ENCODE assay signal across 8 mouse cellular contexts in the genomic region with DNA sequence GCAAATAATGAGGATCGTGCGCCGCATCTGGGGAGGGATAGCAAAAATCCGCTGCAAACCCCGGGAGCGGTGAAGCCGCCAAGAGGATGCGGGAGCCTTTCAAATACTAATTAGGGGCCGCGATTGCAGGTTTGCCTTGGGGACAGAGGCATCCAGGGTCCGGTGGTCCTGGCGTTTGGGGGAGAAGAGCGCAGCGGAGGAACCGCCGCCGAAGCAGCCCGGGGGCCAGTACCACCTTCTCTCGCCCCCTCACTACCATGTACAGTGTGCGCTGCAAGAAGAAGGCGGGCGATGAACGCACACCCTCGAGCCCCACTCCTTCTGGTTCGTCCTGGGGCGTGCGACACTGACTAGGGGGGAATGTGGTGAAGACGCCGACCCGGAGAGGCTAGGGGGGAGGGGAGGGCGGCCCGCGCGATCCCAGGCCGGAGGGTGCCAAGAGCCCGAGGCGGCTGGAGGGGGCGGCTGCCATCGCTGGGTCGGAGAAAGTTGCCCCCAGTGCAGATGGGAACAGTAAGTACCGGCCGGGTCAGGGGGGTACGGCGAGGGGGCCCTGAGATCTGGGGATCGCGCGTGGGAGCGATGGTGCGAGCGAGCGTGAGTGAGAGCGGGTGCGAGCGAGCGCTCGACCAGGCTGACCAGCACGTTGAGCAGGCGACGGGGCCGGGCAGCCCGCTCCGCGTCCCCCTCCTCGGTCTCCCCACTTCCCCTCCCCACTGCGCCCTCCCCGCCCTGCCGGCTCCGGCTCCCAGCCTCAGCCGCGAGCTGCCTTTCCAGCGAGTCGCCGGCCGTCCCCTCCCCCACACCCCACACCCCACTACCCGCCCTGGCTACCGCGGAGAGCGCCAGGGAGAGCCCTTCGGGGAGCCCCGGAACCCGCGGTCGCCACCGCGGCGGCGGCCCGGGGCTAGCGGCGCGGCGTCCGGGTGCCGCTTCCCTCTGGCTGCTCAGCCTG. TPM values are rescaled to one million over a fixed set of nuclear protein-coding genes. Genes with fewer than 3 reads are reported as not detected.
DNase-seq lines count a peak whose midpoint lies in the region; ATAC-seq and TF ChIP-seq lines count a peak whose summit lies in the region.

No protein-coding gene starts in this region.

- peak overlapping the region; percentile 96 for H3K4me2 ChIP-seq in embryonic facial prominence, embryonic 13.5 days
- peak overlapping the region; percentile 53 for H3K4me2 ChIP-seq in hindbrain, embryonic 11.5 days (replicated peaks; ENCODE audit: low read depth, low read length)
- H3K4me2 ChIP-seq in midbrain, postnatal 0 days (ENCODE audit: low read depth, low read length, poor library complexity, severe bottlenecking), result peak overlapping the region; percentile 68

- under 1% methylated on average over 91 of the region's 94 CpGs for WGBS in embryonic facial prominence, embryonic 13.5 days
- under 1% methylated on average over 81 of the region's 94 CpGs for WGBS in hindbrain, embryonic 11.5 days
- WGBS in midbrain, postnatal 0 days, result under 1% methylated on average over 76 of the region's 94 CpGs

- TF ChIP-seq CTCF in midbrain, postnatal 0 days (IDR thresholded peaks at IDR 0.05), result no peak

- peak overlapping the region; percentile 66 for H3K4me3 ChIP-seq in embryonic facial prominence, embryonic 13.5 days
- peak overlapping the region; percentile 68 for H3K4me3 ChIP-seq in hindbrain, embryonic 11.5 days (ENCODE audit: low read depth, low read length)
- peak overlapping the region; percentile 92 for H3K4me3 ChIP-seq in midbrain, postnatal 0 days (ENCODE audit: low read depth, low read length)

- no peaks in the 10 kb centered on the region for H3K36me3 ChIP-seq in embryonic facial prominence, embryonic 13.5 days
- H3K36me3 ChIP-seq in hindbrain, embryonic 11.5 days (ENCODE audit: control insufficient read depth, insufficient read depth, low read length), result no peaks in the 10 kb centered on the region
- H3K36me3 ChIP-seq in midbrain, postnatal 0 days (ENCODE audit: insufficient read depth, low read length), result peaks cover 4% of the 10 kb centered on the region; the same call in 1 of the 2 replicates

- H3K9me3 ChIP-seq in embryonic facial prominence, embryonic 13.5 days, result no peaks in the 10 kb centered on the region
- H3K9me3 ChIP-seq in hindbrain, embryonic 11.5 days (ENCODE audit: control insufficient read depth, low read length), result no peaks in the 10 kb centered on the region
- H3K9me3 ChIP-seq in midbrain, postnatal 0 days (ENCODE audit: low read length), result no peaks in the 10 kb centered on the region

- H3K27ac ChIP-seq in embryonic facial prominence, embryonic 13.5 days, result peak overlapping the region; percentile 75
- peak overlapping the region; percentile 96 for H3K27ac ChIP-seq in hindbrain, embryonic 11.5 days (ENCODE audit: low read depth, low read length)
- peak overlapping the region; percentile 97 for H3K27ac ChIP-seq in midbrain, postnatal 0 days (ENCODE audit: low read depth, low read length)

- peak overlapping the region; percentile 79 for H3K9ac ChIP-seq in embryonic facial prominence, embryonic 13.5 days
- peak overlapping the region; percentile 95 for H3K9ac ChIP-seq in hindbrain, embryonic 11.5 days (ENCODE audit: low read depth, low read length)
- H3K9ac ChIP-seq in midbrain, postnatal 0 days (replicated peaks; ENCODE audit: low read length, poor library complexity, severe bottlenecking), result peak overlapping the region; percentile 94

- peak; percentile 31 for DNase-seq in gastrocnemius, postnatal 10 days
- no peak for DNase-seq in gastrocnemius, postnatal 36 days
- peak; percentile 34 for DNase-seq in adrenal gland, postnatal 25 days
- peak; percentile 78 for DNase-seq in hindbrain, embryonic 11.5 days (ENCODE audit: low spot score)
- DNase-seq in left cerebral cortex, postnatal 14 days (ENCODE audit: low spot score in 2 of 2), result peak; percentile 45 to 65
- peak; percentile 76 for DNase-seq in midbrain, postnatal 0 days (ENCODE audit: low spot score)

- H3K27me3 ChIP-seq in embryonic facial prominence, embryonic 13.5 days, result peaks cover 42% of the 10 kb centered on the region
- H3K27me3 ChIP-seq in hindbrain, embryonic 11.5 days (ENCODE audit: control insufficient read depth, insufficient read depth, low read length), result 0 out of 2 replicates have a peak, but pooled peaks cover 3% of the 10 kb centered on the region
- no peaks in the 10 kb centered on the region for H3K27me3 ChIP-seq in midbrain, postnatal 0 days (ENCODE audit: insufficient read depth, low read length)

- ATAC-seq in embryonic facial prominence, embryonic 13.5 days (ENCODE audit: insufficient number of reproducible peaks, insufficient read depth, low FRiP score, low TSS enrichment, low read depth), result peak; percentile 70
- peak; percentile 86 for ATAC-seq in hindbrain, embryonic 11.5 days (ENCODE audit: low FRiP score)
- peak; percentile 84 for ATAC-seq in midbrain, postnatal 0 days (ENCODE audit: low FRiP score)
- ATAC-seq in activated CD4-positive, CD25-positive, alpha-beta regulatory T cell, adult 4 months, result no peak

- intact Hi-C loops in gastrocnemius, postnatal 36 days (cut with DNase I), result no loop called here
- intact Hi-C loops in left cerebral cortex, postnatal 14 days (cut with DNase I), result loop anchor here (5.0 to 10.0 kb wide), 2 partner anchors 357 to 851 kb away; no protein-coding TSS in a partner anchor

- H3K4me1 ChIP-seq in embryonic facial prominence, embryonic 13.5 days, result peaks cover 12% of the 10 kb centered on the region
- 0 out of 2 replicates have a peak, but pooled peaks cover 2% of the 10 kb centered on the region for H3K4me1 ChIP-seq in hindbrain, embryonic 11.5 days (replicated peaks; ENCODE audit: control insufficient read depth, insufficient read depth, low read length)
- H3K4me1 ChIP-seq in midbrain, postnatal 0 days (ENCODE audit: insufficient read depth, low read length), result no peaks in the 10 kb centered on the region

RNA-seq across cellular contexts. Expression of gene Slitrk5, which starts 0.6 kb away (rescaled TPM):
- total RNA-seq in gastrocnemius, postnatal 10 days (2021), result 1 to 10 TPM in 1 of 2 experiments, under 1 TPM in 1; 0.23 to 1.0 TPM
- total RNA-seq in gastrocnemius, postnatal 36 days (2021), result under 1 TPM; 0.08 to 0.10 TPM
- 0.36 TPM in 1 of 2 replicates, not detected in the other for total RNA-seq in adrenal gland, postnatal 25 days (2021)
- polyA plus RNA-seq in embryonic facial prominence, embryonic 13.5 days (2015; fragmentation: Nextera tagmentation; extraction: Ambion mirVana), result 4.6 and 5.7 TPM in 2 replicates
- 13.8 and 18.2 TPM in 2 replicates for polyA plus RNA-seq in hindbrain, embryonic 11.5 days (2014; fragmentation: Nextera tagmentation; extraction: Ambion mirVana)
- total RNA-seq in left cerebral cortex, postnatal 14 days (2021), result 10 to 100 TPM; 78.0 to 81.9 TPM
- total RNA-seq in midbrain, postnatal 0 days (2014; rRNA removed), result 55.0 and 55.5 TPM in 2 replicates
- polyA plus RNA-seq in midbrain, postnatal 0 days (2015; fragmentation: Nextera tagmentation; extraction: Ambion mirVana), result 30.4 and 31.0 TPM in 2 replicates
- under 1 TPM in 1 of 2 experiments, not detected in 1; 0.07 TPM for polyA plus RNA-seq in activated CD4-positive, CD25-positive, alpha-beta regulatory T cell, adult 4 months (2017; shearing (Covaris generic))

Comparison
In these comparisons a context has a peak if more than half of its experiments do, and no peak if none do; other contexts are left out.
1. DNase-seq: peak in gastrocnemius, postnatal 10 days (single experiment), adrenal gland, postnatal 25 days (single experiment), hindbrain, embryonic 11.5 days (single experiment), left cerebral cortex, postnatal 14 days (2 of 2) and midbrain, postnatal 0 days (single experiment); none in gastrocnemius, postnatal 36 days (0 of 2).
2. RNA of gene Slitrk5, which starts 0.6 kb away (total RNA-seq): 78.0 to 81.9 TPM in left cerebral cortex, postnatal 14 days and 55.0 to 55.5 TPM in midbrain, postnatal 0 days; 0.23 to 1.0 TPM in gastrocnemius, postnatal 10 days, 0.36 TPM in adrenal gland, postnatal 25 days and 0.08 to 0.10 TPM in gastrocnemius, postnatal 36 days; every median in the first group is over 10 times any median in the second.
3. Peak in every context shown above with its lines, with median percentiles within 50 percentile points of each other: H3K27ac ChIP-seq, H3K4me2 ChIP-seq, H3K4me3 ChIP-seq and H3K9ac ChIP-seq.